Mouse (Mus musculus) adipose tissue, adult 10 weeks (tissue): ENCODE data around the gene Lrrc43. TPM values are rescaled to one million over a fixed set of nuclear protein-coding genes. Genes with fewer than 3 reads are reported as not detected.

Experiments used
- polyA plus RNA-seq: library from polyadenylated mRNA; stranded (reverse); fragments of 350-450 nt; fragmentation: Illumina TruSeq; extraction: RNeasy Lipid Tissue Mini Kit (QIAGEN cat#74804); gene quantifications from one replicate; pipeline ENCODE4 v1.2.3, GENCODE M21; 2014; ENCODE audit warnings: low read depth, low replicate concordance

Gene Lrrc43
- 2.3 TPM for polyA plus RNA-seq

GRCm38 (mm10) chr5:123489112-123489785, at the start of gene Lrrc43, which contains the start of gene Il31:
Gene Lrrc43 (plus strand): TSS chr5:123489305.
Gene Il31 (minus strand): TSS chr5:123489489.

GRCm38 (mm10) chr5:123510160-123510559, 21.1 kb downstream of the Lrrc43 start, which contains the start of gene B3gnt4:
Gene B3gnt4 (plus strand): TSS chr5:123510460.

GRCm38 (mm10) chr5:123523692-123524392, 34.7 kb downstream of the Lrrc43 start, which contains the start of gene Diablo:
Gene Diablo (minus strand): TSS chr5:123524176.

GRCm38 (mm10) chr5:123525281-123525680, 36.2 kb downstream of the Lrrc43 start, which contains the start of gene Gm49027:
Gene Gm49027 (minus strand): TSS chr5:123525488.

Other genes with a start within 250 kb of the Lrrc43 start
- gene Wdr66, start 237.2 kb upstream of the Lrrc43 start, polyA plus RNA-seq, result 5.4 TPM
- 19.9 TPM for gene Bcl7a, start 145.5 kb upstream of the Lrrc43 start, polyA plus RNA-seq
- gene Mlxip, start 94.5 kb upstream of the Lrrc43 start, polyA plus RNA-seq, result 24.1 TPM
- gene Il31, start 184 bp downstream of the Lrrc43 start, polyA plus RNA-seq, result 1.5 TPM
- 0.57 TPM for gene B3gnt4, start 21.2 kb downstream of the Lrrc43 start, polyA plus RNA-seq
- gene Diablo, start 34.9 kb downstream of the Lrrc43 start, polyA plus RNA-seq, result 55.7 TPM
- gene Gm49027, start 36.2 kb downstream of the Lrrc43 start, polyA plus RNA-seq, result not detected
- gene Vps33a, start 83.7 kb downstream of the Lrrc43 start, polyA plus RNA-seq, result 25.4 TPM
- gene Clip1, start 195.3 kb downstream of the Lrrc43 start, polyA plus RNA-seq, result 39.3 TPM
- 38.0 TPM for gene Zcchc8, start 231.8 kb downstream of the Lrrc43 start, polyA plus RNA-seq